Mouse (Mus musculus) kidney, embryonic 16.5 days (tissue): ENCODE measurements around the gene Ryr1. TPM values are rescaled to one million over a fixed set of nuclear protein-coding genes. Genes with fewer than 3 reads are reported as not detected.

Experiments used
- ATAC-seq: fragments of 200-750 bp; cut with Nextera tagmentation; 2 replicates; pipeline ENCODE4 v1.8.0; 2017; ENCODE audit warnings: moderate TSS enrichment; ENCODE audit not compliant: low FRiP score, low TSS enrichment
- H3K27ac ChIP-seq: fragments of 300-500 bp; sonication (generic); 2 replicates; pipeline ENCODE4 v1.5.1; 2014; ENCODE audit warnings: low read length
- H3K27me3 ChIP-seq: fragments of 300-500 bp; sonication (generic); 2 replicates; pipeline ENCODE4 v1.6.1; 2014; ENCODE audit warnings: low read length, control low read depth, mixed read lengths; ENCODE audit not compliant: insufficient read depth
- H3K36me3 ChIP-seq: fragments of 300-500 bp; sonication (generic); 2 replicates; pipeline ENCODE4 v1.6.1; 2014; ENCODE audit warnings: low read length, control low read depth, mixed read lengths; ENCODE audit not compliant: insufficient read depth
- H3K4me1 ChIP-seq: fragments of 300-500 bp; sonication (generic); 2 replicates; pipeline ENCODE4 v1.6.1; 2014; ENCODE audit warnings: low read length, control low read depth, mixed read lengths; ENCODE audit not compliant: insufficient read depth
- H3K4me2 ChIP-seq: fragments of 300-500 bp; sonication (generic); replicated peaks from 2 replicates; pipeline ENCODE4 v1.6.1; 2014; ENCODE audit warnings: low read depth, low read length
- H3K4me3 ChIP-seq: fragments of 300-500 bp; sonication (generic); 2 replicates; pipeline ENCODE4 v1.5.1; 2014; ENCODE audit warnings: mild to moderate bottlenecking, low read length
- H3K9ac ChIP-seq: fragments of 300-500 bp; sonication (generic); replicated peaks from 2 replicates; pipeline ENCODE4 v1.6.1; 2014; ENCODE audit warnings: low read length
- H3K9me3 ChIP-seq: fragments of 300-500 bp; sonication (generic); 2 replicates; pipeline ENCODE4 v1.6.1; 2016; ENCODE audit warnings: low read length, control low read depth
- WGBS: fragments of 180-500 bp; shearing (Covaris S2); extraction: QIAGEN DNeasy Blood & Tissue Kit; methylation state at CpG from one replicate; pipeline ENCODE4 v1.1.7; 2014; 5-methylcytosine and 5-hydroxymethylcytosine counted together
- polyA plus RNA-seq: library from polyadenylated mRNA; unstranded; fragments of >200 nt; fragmentation: Nextera tagmentation; extraction: Ambion mirVana; gene quantifications from 2 replicates; pipeline ENCODE4 v1.2.1, GENCODE M21; 2015

Ryr1 gene
- polyA plus RNA-seq, 1 experiment from 2014 or later, result 0.97 TPM

- Histone ChIP-seq H3K4me2 (0 out of 2 replicates have a peak overlapping the region, but pooled peaks have one; percentile 88), H3K4me1 (peaks cover 10% of the 10 kb centered on the region), H3K4me3 (no peak overlapping the region), H3K9me3 (no peaks in the 10 kb centered on the region), H3K9ac (no peak overlapping the region), H3K36me3 (no peaks in the 10 kb centered on the region), H3K27ac (no peak overlapping the region), H3K27me3 (no peaks in the 10 kb centered on the region)
- 38% methylated on average over 5 of the region's 5 CpGs for WGBS
- peak; percentile 25; the same call in 1 of the 2 replicates for ATAC-seq
Observed at GRCm38 (mm10) chr7:29123531-29124358, 1.2 kb downstream of the Ryr1 start.

GRCm38 (mm10) chr7:29122821-29123220, 2.2 kb downstream of the Ryr1 start:
- no peak overlapping the region for H3K27ac ChIP-seq
- ATAC-seq, result no peak
- 89% methylated on average over 9 of the region's 9 CpGs for WGBS

GRCm38 (mm10) chr7:29119526-29119925, 5.5 kb downstream of the Ryr1 start:
- Histone ChIP-seq H3K4me1 (peaks cover 3% of the 10 kb centered on the region), H3K36me3 (no peaks in the 10 kb centered on the region), H3K9ac (no peak overlapping the region), H3K27ac (no peak overlapping the region), H3K4me2 (no peak overlapping the region), H3K4me3 (no peak overlapping the region), H3K27me3 (no peaks in the 10 kb centered on the region), H3K9me3 (no peaks in the 10 kb centered on the region)
- ATAC-seq, result no peak
- 83% methylated on average over 1 of the region's 1 CpGs for WGBS

More at GRCm38 (mm10) chr7:29122821-29123220, 2.2 kb downstream of the Ryr1 start:
- Histone ChIP-seq H3K27me3 (no peaks in the 10 kb centered on the region), H3K36me3 (no peaks in the 10 kb centered on the region), H3K4me2 (no peak overlapping the region), H3K4me1 (peaks cover 10% of the 10 kb centered on the region), H3K4me3 (no peak overlapping the region), H3K9me3 (no peaks in the 10 kb centered on the region), H3K9ac (no peak overlapping the region)

DNA sequence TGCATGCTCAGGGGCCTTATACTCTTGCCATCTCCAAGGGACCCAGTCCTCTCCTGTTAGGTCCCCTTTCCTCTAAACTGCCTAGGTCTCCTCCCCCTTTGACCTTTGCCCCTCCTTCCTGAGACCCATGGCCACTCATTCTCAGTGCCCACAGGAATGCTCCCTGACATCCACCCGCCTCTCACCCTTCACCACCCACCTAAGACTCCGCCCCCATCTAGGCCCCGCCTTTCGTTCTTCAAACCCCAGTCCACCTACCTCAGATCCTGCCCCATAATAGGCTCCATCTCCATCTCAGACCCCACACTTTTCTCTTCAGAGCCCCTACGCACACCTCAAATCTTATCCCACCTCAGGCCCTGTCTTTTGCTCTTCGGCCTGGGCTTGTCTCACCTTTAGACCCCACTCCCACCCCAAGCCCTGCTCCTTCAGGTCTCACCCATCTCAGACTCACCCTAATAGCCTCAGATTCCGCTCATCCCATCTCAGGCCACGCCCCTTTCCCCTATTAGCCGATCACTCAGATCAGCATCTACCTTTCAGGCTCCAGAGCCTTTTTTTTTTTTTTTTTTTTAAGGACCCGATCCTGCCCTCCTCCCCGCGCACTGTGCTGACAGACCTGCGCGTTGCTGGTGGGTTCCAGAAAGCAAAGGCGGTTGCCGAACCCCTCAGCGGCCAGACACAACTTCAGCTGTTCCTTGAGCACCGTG, 6.7 kb downstream of the Ryr1 start:
- no peak overlapping the region for H3K4me2 ChIP-seq
- H3K27me3 ChIP-seq, result no peaks in the 10 kb centered on the region
- no peaks in the 10 kb centered on the region for H3K9me3 ChIP-seq
- H3K27ac ChIP-seq, result no peak overlapping the region
- H3K4me3 ChIP-seq, result no peak overlapping the region
- H3K36me3 ChIP-seq, result no peaks in the 10 kb centered on the region
- H3K4me1 ChIP-seq, result no peaks in the 10 kb centered on the region
- peak; percentile 51; the same call in 1 of the 2 replicates for ATAC-seq
- WGBS, result 15% methylated on average over 18 of the region's 18 CpGs
- no peak overlapping the region for H3K9ac ChIP-seq

DNA sequence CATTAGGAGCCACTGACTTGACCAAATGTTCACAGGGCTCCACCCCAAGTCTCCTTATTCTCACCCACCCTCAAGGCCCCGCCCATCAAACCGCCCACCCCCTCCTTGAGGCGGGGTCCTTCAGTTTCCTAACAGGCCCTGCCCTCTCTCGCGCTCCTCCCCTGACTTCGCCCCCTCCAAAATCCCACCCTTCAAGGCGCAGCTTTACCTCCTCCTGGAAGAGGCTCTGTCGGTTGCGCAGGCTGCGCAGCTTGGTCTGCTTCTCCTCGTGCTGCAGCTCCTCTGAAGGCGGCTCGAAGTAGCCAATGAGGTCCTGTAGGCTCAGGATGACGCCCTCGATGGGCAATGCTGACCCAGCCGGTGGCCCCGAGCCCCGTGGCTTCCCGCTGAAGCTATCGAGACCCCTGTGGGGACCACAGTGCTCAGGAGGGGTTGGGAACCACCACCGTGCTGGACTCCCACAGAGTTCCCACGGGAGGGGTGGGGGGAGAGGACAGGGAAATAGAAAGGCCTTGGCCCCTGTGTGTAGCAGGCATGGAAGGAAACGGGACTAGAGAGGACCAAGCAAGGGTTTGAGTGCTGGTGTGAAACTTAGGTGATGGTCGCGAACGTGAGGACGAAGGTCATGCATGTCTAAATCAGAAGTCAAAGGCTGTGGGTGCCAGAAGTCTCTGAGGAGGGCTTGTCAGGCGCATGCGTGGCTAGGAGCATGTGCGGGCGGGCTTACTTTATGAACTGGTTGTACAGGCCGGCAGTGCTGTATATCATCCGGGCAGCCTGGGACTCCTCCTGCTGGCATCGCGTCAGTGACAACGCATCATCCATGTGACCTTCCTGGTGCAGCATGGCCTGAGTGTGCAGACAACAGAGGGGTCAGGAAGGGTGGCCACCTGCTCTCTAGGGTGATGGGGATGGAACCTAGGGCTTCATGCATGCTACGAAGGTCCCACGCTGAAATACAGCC, 15.7 kb downstream of the Ryr1 start:
- Histone ChIP-seq H3K36me3 (no peaks in the 10 kb centered on the region), H3K27ac (no peak overlapping the region), H3K9me3 (no peaks in the 10 kb centered on the region), H3K4me2 (peak overlapping the region; percentile 53), H3K4me3 (peak overlapping the region; percentile 34), H3K9ac (peak overlapping the region; percentile 57), H3K4me1 (peaks cover 7% of the 10 kb centered on the region), H3K27me3 (no peaks in the 10 kb centered on the region)
- 25% methylated on average over 38 of the region's 38 CpGs for WGBS
- peak; percentile 73 for ATAC-seq

- H3K4me2 ChIP-seq, result no peak overlapping the region
- H3K9ac ChIP-seq, result no peak overlapping the region
- WGBS, result 92% methylated on average over 12 of the region's 12 CpGs
- no peak overlapping the region for H3K27ac ChIP-seq
- H3K4me3 ChIP-seq, result no peak overlapping the region
- H3K27me3 ChIP-seq, result no peaks in the 10 kb centered on the region
- no peaks in the 10 kb centered on the region for H3K4me1 ChIP-seq
- H3K36me3 ChIP-seq, result no peaks in the 10 kb centered on the region
- H3K9me3 ChIP-seq, result no peaks in the 10 kb centered on the region
- ATAC-seq, result no peak
Observed at GRCm38 (mm10) chr7:29101286-29102017, 23.5 kb downstream of the Ryr1 start.

DNA sequence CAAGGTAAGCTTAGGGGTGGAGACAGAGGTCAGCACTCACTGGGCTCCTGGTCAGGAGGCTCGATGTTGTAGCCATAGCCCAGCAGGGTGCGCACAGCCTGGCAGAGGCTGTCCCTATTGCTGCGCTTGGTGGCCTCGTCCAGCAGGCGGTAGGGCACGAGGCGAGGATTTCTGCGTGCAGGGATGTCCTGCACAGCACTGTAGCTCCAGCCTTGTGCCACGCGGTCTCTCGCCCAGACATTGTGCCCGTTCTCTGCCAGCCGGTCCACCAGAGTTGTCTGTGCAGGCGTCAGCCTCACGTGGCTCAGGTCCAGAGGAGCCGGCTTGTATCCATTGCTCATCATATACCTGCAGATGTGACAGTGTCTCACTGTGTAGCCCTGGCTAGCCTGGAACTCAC, 27.8 kb downstream of the Ryr1 start:
- H3K27me3 ChIP-seq, result no peaks in the 10 kb centered on the region
- H3K4me1 ChIP-seq, result no peaks in the 10 kb centered on the region
- H3K9ac ChIP-seq, result no peak overlapping the region
- no peak overlapping the region for H3K4me2 ChIP-seq
- no peaks in the 10 kb centered on the region for H3K36me3 ChIP-seq
- H3K27ac ChIP-seq, result no peak overlapping the region
- ATAC-seq, result no peak; the same call in 1 of the 2 replicates
- H3K4me3 ChIP-seq, result no peak overlapping the region
- H3K9me3 ChIP-seq, result no peaks in the 10 kb centered on the region
- 92% methylated on average over 16 of the region's 16 CpGs for WGBS

- Histone ChIP-seq H3K9me3 (no peaks in the 10 kb centered on the region), H3K4me2 (no peak overlapping the region), H3K4me1 (no peaks in the 10 kb centered on the region), H3K27me3 (no peaks in the 10 kb centered on the region), H3K4me3 (no peak overlapping the region), H3K27ac (no peak overlapping the region), H3K9ac (no peak overlapping the region), H3K36me3 (no peaks in the 10 kb centered on the region)
- WGBS, result 84% methylated on average over 6 of the region's 6 CpGs
- no peak for ATAC-seq
Observed at GRCm38 (mm10) chr7:29088817-29089216, 36.2 kb downstream of the Ryr1 start.

DNA sequence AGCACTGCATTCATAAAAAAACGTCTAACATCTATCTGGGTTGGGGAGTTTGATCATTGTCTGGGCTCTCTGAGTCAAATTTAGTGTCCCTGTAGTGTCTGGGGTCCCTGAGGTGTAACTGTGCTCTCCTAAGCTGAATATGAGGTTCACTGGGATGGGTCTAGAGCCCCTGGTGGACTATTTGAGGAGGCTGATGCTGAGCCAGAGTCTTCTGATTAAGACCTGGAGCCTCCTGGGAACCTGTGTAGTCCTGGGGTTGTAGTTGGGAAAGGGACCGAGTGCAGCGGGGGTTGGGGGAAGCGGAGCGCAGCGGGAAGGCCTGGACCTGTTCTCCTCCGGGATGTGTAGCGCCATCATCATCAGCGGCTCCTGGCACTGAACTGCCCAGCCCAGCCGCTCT, 38.1 kb downstream of the Ryr1 start:
- ATAC-seq, result no peak
- Histone ChIP-seq H3K9ac (no peak overlapping the region), H3K36me3 (no peaks in the 10 kb centered on the region), H3K9me3 (no peaks in the 10 kb centered on the region), H3K4me2 (no peak overlapping the region), H3K4me3 (no peak overlapping the region), H3K4me1 (no peaks in the 10 kb centered on the region), H3K27ac (no peak overlapping the region), H3K27me3 (no peaks in the 10 kb centered on the region)
- 89% methylated on average over 10 of the region's 10 CpGs for WGBS
